Mouse (Mus musculus): ENCODE results near the gene Fam76b.

Fam76b gene

DNA sequence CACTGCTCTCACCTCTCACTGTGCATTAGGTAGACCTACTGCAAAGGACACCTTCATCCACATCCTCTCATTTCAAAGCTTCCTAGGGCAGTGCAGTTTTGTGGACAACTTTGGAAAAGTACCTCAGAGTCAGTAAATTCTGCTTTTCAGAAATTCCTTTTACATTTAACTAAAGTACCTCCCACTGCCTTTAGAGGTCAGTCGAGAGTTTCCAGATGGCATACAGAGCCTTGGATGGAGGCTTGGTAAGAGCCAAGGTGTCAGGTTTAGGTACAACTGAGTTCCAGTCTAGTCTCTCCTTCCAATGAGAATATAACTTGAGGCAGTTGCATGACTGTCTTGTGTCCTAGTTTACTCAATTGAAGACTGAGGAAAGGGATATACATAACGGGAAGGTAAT, 46.8 kb downstream of the Fam76b start:
- DNase-seq = no peak

DNA sequence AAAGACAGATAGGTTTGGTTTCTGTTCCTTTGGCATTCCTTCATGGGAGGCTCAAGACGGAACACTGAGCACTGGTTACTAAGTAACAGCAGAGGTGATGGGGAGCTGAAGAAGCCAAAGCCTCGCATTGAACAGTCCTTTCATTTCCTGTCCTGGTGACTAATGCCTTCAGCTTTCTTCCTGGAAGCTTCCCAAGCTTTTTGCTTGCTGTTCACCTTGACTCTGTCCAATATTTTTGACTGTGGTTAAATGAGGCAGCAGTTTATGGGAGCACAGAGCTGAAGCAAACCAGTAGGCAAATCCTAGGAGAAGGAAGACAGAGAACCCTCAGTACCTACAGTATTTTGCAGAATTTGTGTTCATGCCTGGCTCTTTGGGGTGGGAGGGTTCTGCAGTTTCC, 47.8 kb downstream of the Fam76b start:
- DNase-seq = no peak

DNA sequence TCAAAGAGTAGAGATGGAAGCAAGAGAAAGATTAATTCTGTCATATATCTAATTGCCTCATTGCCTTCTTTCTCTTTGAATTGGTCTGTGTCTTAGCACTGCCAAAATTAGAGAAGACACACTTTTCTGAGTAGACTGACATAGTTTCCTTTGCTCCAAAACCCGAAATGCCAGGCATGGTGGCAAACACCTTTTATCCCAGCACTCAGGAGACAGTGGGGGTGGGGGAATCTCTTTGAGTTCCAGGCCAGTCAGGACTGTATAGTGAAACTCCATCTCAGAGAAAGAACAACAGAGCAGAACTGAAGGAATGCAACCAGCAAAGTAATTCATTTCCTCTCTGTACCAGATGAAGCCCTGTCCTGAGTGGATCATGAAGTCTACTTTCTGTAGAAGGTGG, 53.2 kb downstream of the Fam76b start:
- no peak for DNase-seq

DNA sequence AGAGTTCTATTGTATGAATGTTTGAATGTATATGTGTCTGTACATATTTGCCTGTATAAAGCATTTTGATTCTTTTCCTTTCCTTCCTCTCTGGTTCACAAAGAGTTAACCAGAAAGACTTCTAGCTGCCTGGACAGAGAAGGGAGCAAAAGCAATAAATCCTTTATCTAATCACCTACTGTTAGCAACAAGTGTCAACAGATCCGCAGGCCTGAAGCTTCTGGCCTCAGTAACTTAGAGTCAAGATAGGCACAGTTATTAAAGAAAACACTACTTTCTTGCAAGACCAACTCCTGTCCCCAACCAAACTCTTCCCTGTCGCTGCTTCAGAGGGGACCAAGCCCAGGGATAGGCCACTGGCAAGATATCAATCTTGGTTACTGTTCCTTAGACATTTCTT, 55.0 kb downstream of the Fam76b start:
- no peak for DNase-seq

DNA sequence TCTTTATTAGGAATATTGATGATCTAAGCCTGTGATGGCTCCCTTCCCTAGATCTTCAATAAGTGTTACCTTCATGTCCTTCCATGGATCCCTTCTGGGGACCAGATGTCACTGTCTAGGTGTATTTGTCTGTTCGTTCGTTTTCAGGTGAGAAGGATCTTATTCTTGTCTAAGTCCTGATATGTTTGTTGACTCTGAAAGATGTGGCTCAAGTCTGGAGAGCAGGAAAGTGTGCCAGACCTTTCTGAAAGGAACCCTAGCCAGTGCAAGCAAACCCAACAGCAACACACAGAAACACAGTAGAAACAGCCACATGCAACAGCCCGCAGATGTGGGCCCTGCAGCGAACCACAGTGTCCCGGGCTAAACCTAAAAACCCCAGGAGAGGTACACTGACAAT, 61.5 kb downstream of the Fam76b start:
- DNase-seq = no peak

DNA sequence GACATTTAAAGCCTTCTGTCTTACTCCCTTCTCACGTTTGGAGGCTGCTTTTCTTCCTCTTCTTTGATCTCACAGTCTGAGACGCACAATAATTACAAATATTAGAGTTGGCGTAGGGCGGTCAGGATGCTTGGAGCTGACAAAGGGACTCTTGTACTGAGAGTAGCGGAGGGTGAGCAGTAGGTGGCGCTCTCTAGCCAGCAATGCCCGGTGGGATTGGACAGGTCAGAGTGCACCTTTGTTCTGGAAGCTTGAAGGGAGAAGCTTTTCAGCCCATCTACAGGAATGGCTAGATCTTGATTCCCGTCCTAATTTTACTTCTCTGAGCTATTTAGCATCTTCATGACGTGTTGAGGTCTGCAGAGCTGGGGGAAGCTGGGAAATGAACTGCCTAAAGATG, 62.1 kb downstream of the Fam76b start:
- peak; percentile 71 for DNase-seq

DNA sequence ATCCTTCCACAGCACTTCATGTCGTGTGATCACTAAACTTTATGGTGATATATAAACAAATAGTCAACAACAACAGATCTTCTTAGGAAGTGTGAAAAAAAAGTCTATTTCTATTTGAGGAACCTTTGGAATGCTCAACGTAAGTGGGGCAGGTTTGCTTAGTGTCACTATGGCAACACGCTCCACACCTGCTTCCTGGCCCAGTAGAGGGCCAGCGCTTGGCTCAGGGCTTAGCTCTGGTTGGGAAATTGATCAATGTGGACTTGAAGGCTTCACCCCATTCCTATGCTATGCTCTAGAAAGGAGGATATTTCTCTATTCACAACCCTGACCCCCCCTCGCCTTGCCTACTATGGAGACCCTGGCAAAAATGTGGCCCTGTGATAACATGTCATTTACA, 62.7 kb downstream of the Fam76b start:
- DNase-seq = no peak

DNA sequence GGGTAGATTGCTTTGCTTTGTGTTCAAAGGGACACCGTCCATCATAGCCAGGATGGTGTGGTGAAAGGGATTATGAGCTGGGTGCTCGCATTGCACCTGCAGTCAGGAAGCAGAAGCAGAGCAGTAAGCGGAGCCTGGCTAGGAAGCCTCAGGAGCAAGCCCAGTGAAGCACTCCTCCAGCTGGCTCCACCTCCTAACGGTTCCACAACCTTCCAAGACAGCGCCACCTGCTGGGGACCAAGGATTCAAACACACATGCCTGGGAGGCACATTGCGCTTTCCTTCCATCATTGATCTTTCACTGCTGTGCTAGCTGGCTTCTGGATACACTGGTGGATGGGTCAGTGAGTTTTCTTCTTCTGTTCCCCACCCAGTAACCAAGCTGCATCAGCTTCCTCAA, 64.4 kb downstream of the Fam76b start:
- no peak for DNase-seq

DNA sequence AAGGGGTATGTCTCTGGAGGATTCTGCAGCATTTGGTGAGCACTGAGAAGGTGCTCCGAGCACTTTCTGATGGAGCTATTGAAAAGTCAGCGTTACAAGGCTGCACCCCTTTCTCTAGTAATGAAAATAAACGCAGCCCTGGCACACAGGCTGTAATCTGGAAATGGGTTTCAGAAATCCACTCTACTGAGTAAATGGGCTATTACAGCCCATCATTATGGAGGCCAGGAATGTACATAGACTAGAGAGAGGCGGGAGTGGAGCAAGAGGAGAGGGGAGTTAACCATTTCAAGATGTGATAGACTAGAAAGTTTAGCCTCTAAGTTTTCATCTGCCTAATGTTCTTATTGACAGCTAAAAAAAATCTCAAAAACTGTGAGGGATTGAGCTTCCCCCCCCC, 65.5 kb downstream of the Fam76b start:
- no peak for DNase-seq

DNA sequence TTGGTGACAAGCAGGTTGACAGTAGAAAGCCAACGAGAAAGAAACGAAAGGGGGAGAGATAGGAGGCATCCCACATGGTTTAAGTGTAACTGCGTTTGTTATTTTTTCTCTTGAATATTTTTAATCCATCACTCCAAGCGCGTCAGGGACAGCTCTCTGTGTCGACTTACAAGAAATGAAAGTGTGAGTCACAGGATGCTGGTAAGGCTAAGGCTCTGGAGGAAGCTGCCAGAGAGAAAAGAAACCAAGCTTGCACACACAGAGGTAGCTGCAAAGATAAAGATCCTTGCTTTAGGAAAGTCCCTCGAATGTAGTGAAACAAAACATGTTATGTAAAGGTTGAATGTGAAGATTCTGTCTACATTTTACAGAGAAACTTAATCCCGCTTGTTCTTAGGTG, 67.0 kb downstream of the Fam76b start:
- peak; percentile 9 for DNase-seq

DNA sequence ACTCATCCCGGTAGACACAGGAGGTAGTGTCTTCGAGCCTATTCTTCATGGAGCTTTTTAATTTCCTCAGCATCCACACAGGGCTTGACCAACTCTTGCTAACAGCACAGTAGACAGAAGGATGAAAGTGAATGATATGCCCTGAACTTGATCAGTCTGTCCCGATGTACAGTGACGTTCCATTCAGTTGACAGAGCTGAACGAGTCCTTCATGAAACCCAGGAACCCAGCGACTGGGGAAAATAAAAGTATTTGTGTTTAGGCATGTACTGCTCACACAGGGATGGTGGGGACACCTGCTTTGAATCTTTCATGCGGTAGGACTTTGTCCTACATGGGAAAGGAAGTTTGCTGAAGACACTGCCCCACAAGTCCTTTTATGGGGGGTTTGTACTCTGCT, 67.4 kb downstream of the Fam76b start:
- no peak for DNase-seq

DNA sequence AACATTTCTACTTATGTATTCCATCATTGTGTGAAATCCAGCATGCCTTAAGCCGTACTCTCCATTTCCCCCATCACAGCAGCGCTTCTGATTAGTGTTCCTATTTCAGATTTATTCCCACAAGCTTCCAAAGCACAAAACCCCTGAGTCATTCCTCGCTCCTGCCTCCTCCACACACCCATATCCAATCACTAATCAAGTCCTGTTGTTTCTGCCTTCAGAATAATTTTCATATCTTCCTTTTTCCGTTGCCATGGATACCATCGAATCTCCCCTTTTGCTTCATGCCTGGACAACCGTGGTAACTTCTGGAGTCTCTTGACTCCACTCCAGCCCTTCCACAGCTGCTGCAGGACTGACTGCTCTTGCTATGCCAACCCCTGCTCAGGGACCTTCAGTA, 68.5 kb downstream of the Fam76b start:
- DNase-seq = no peak

DNA sequence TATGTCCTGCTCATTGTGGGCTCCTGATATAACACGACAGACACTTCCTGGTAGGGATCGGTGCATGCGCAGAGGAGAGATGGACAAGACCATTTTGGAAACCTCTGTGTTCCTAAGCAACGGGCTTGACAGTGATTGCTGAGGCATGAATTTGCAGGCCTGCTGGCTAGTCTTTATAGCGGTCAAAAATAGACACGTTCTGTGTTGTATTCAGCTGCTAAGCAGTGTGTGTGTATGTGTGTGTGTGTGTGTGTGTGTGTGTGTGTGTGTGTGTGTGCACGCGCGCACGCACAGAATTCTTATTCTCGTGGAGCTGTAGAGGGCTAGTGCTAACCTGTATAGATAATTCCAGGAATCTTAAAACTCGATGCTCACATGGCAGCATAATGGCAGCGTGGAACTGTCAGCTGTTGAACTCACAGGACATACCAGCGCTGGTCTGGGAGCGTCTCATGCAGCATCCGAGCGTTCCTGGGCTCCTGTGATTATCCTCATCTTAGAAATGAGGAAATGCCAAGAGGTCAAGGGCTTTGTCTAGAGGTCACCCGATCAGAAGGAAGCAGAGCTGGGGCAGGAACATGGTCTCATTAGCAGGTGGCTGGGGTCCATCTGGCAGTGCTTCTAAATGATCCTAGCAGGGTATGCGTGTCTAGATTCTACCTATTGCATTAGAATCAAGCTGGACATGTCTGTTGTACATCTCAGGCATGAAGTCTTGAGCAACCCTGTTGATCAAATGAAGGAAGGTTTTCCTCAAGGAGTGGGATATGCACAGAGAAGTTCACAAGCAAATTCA, 71.2 kb downstream of the Fam76b start:
- DNase-seq = no peak

DNA sequence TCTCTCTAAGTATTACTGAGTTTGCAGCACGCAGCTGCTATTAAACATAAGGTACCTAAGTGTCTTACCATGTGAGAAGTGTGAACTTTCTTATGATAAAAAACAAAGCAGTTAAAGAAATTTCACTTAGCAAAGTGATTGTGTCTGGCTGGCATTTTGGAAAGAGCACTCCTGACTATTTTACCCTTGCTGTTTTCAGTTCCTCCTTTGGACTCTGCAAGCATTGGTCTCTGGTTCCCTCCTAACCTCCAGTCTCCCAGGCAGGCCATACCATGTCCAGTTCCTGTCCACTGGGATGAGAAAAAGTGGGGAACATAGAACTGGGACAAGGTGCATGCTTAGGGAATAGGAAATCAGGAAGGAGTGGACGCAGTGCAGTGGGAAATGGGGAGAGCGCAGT, 74.5 kb downstream of the Fam76b start:
- no peak for DNase-seq

DNA sequence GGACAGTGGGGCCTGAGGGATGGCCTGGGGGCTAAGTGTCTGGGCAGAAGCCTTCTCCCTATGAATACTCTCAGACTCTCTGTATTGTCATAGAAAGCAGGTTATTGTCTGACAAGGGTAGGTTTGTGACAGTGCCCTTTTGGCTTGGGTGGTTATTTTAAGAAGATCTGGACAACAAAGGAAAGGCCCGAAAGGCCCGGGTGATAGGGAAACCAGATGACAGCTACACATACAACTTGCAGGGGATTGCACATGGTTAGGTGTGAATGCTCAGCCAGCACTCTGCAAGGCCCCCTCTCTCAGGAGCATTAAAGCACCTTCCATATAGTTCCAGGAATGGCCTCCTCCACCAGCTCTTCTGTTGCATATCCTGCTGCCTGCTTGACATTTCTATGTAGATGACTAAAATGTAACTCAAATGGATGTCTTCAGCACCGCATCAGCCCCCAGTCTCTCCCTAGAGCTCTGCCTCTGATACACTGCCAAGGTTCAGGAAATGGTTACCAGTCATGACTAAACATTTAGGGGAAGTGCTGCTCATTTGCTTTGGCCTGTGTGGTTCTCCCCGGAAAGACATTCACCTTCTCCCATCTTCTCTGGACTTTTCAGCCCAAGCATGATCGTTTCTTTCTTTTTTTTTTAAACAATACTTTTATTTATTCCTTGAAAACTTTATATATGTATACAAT, 76.7 kb downstream of the Fam76b start:
- DNase-seq = no peak
